In the genomic region with DNA sequence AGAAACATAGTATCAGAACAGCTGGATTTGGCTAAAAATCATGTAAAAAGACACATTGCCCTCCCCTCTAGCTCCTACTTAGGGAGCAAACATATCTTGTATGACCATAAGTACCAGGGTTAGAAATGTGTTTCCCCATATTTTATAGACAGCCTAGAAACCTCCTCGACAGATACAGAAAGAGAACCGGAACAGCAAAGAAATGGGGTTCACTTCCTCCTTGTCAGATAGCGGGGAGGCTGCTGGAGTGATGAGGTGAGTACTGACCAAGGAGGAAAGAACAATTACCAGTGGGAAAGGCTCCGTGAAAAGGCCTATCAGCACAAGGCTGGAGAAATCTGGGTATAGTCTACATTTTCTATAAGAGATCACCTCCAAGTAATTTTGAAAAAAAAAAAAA, we compare ENCODE assay signal across 21 mouse cellular contexts.
A peak's percentile ranks its signal among the peaks of the same experiment; 100 is the strongest.
DNase-seq lines count a peak whose midpoint lies in the region; ATAC-seq lines count a peak whose summit lies in the region.
"Had no signal": no experiment of that assay in that cellular context is flagged by ENCODE, and none has a peak within 500 bp of the region (broad histone marks: within the 10 kb centered on the region; RNA-seq: fewer than 3 reads in every experiment).

No protein-coding gene starts in this region.

- no peak overlapping the region for H3K27ac ChIP-seq in forebrain, embryonic 11.5 days (ENCODE audit: low read depth, low read length)
- no peak overlapping the region for H3K27ac ChIP-seq in forebrain, embryonic 16.5 days (ENCODE audit: low read length)
- H3K27ac ChIP-seq: embryonic facial prominence, embryonic 10.5 days; embryonic facial prominence, embryonic 12.5 days; forebrain, embryonic 12.5 days had no signal

- H3K27me3 ChIP-seq in forebrain, embryonic 11.5 days (ENCODE audit: control insufficient read depth, insufficient read depth, low read length), result no peaks in the 10 kb centered on the region
- H3K27me3 ChIP-seq in forebrain, embryonic 16.5 days (replicated peaks; ENCODE audit: control insufficient read depth, insufficient read depth, low read length), result no peaks in the 10 kb centered on the region
- H3K27me3 ChIP-seq: embryonic facial prominence, embryonic 12.5 days; forebrain, embryonic 12.5 days had no signal

- peak; percentile 10 for DNase-seq in forebrain, embryonic 11.5 days (ENCODE audit: low spot score)
- DNase-seq in A20 (ENCODE audit: low read depth, low spot score), result peak; percentile 37
- DNase-seq in layer of hippocampus, postnatal 36 days, result no peak
- no peak for DNase-seq in spleen, postnatal 4 days (ENCODE audit: low spot score in 2 of 2)
- DNase-seq: adrenal gland, adult 2 months; adrenal gland, postnatal 10 days; adrenal gland, postnatal 25 days; cerebellum, adult 11 months; cerebellum, adult 18-20 months; cerebellum, adult 8-10 months; cerebellum, adult 9-11 months; cerebellum, postnatal 14 days; cerebellum, postnatal 36 days; forebrain, postnatal 0 days had no signal

- H3K36me3 ChIP-seq in forebrain, embryonic 11.5 days (ENCODE audit: control insufficient read depth, insufficient read depth, low read length), result no peaks in the 10 kb centered on the region
- H3K36me3 ChIP-seq in forebrain, embryonic 16.5 days (ENCODE audit: control insufficient read depth, insufficient read depth), result no peaks in the 10 kb centered on the region
- H3K36me3 ChIP-seq: embryonic facial prominence, embryonic 10.5 days; embryonic facial prominence, embryonic 12.5 days; forebrain, embryonic 12.5 days had no signal

- H3K9me3 ChIP-seq in forebrain, embryonic 11.5 days (ENCODE audit: control insufficient read depth, low read length), result no peaks in the 10 kb centered on the region
- no peaks in the 10 kb centered on the region for H3K9me3 ChIP-seq in forebrain, embryonic 16.5 days (ENCODE audit: control insufficient read depth, low read length)
- H3K9me3 ChIP-seq: embryonic facial prominence, embryonic 10.5 days; embryonic facial prominence, embryonic 12.5 days; forebrain, embryonic 12.5 days had no signal

- H3K4me2 ChIP-seq in forebrain, embryonic 11.5 days (ENCODE audit: low read depth, low read length, severe bottlenecking), result no peak overlapping the region
- no peak overlapping the region for H3K4me2 ChIP-seq in forebrain, embryonic 16.5 days (ENCODE audit: low read length)
- H3K4me2 ChIP-seq: embryonic facial prominence, embryonic 12.5 days; forebrain, embryonic 12.5 days had no signal

- H3K9ac ChIP-seq in forebrain, embryonic 11.5 days (ENCODE audit: low read length), result no peak overlapping the region
- no peak overlapping the region for H3K9ac ChIP-seq in forebrain, embryonic 16.5 days (replicated peaks; ENCODE audit: low read depth, low read length)
- H3K9ac ChIP-seq: embryonic facial prominence, embryonic 12.5 days; forebrain, embryonic 12.5 days; forebrain, postnatal 0 days had no signal

- WGBS in forebrain, embryonic 11.5 days, result 96% methylated on average over 4 of the region's 4 CpGs
- 87% methylated on average over 4 of the region's 4 CpGs for WGBS in forebrain, embryonic 16.5 days

- no peak for ATAC-seq in forebrain, embryonic 11.5 days (replicated peaks; ENCODE audit: low FRiP score)
- ATAC-seq in forebrain, embryonic 16.5 days, result no peak
- peak; percentile 74 for ATAC-seq in granulocyte monocyte progenitor cell, adult 5-6 weeks (replicated peaks; ENCODE audit: poor library complexity, severe bottlenecking)
- ATAC-seq in megakaryocyte progenitor cell, adult 5-6 weeks (replicated peaks; ENCODE audit: poor library complexity), result peak; percentile 27
- ATAC-seq: forebrain, embryonic 14.5 days; forebrain, postnatal 0 days had no signal

- H3K4me1 ChIP-seq in forebrain, embryonic 11.5 days (replicated peaks; ENCODE audit: control insufficient read depth, insufficient read depth, low read length), result no peaks in the 10 kb centered on the region
- H3K4me1 ChIP-seq in forebrain, embryonic 16.5 days (replicated peaks; ENCODE audit: control insufficient read depth, insufficient read depth, low read length), result no peaks in the 10 kb centered on the region
- H3K4me1 ChIP-seq: embryonic facial prominence, embryonic 12.5 days had no signal

- no peak overlapping the region for H3K4me3 ChIP-seq in forebrain, embryonic 11.5 days (ENCODE audit: low read depth, low read length)
- no peak overlapping the region for H3K4me3 ChIP-seq in forebrain, embryonic 16.5 days (replicated peaks; ENCODE audit: low read length)
- H3K4me3 ChIP-seq: embryonic facial prominence, embryonic 10.5 days; embryonic facial prominence, embryonic 12.5 days; forebrain, embryonic 12.5 days had no signal

Comparison
In these comparisons a context has a peak if more than half of its experiments do, and no peak if none do; other contexts are left out.
1. ATAC-seq: peak in granulocyte monocyte progenitor cell, adult 5-6 weeks (single experiment) and megakaryocyte progenitor cell, adult 5-6 weeks (single experiment); none in forebrain, embryonic 11.5 days (single experiment) and forebrain, embryonic 16.5 days (single experiment).
2. DNase-seq: peak in forebrain, embryonic 11.5 days (single experiment) and A20 (single experiment); none in layer of hippocampus, postnatal 36 days (0 of 2) and spleen, postnatal 4 days (0 of 2).